Mouse (Mus musculus): Measurements from ENCODE around the gene Syn3.

DNA sequence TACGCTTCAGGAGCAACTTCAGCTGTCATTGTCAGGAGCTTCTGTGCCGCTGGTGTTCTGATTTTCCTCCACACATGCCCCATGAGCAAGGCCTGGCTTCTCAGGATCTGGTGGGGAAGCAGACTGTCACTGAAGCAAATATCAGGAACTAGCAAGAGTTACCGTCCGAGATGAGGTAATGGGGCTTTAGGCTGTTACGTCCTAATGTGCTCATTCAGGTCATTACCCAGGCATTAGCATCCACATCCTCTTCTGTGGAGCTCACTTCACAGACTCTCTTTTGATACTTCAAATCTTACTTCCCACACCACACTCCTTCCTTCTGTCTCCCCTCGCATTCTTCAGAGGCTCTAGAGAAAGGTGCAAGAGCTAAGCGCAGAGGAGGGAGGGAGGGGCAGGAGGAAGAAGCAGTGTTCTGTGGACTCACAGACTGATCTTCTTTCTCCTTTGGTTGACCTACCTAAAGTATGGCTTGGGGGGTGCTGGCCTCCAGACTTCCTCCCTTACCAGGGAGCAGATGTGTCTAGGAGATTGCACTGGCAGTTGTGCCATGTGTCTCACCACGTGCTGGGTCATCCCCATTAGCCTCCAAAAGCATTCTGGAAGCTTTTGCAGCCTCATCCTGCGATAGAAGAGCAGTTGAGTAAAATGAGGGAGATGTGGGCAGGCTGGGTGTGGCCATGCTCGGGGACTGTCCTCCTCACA is 445.7 kb downstream of the Syn3 start:
- TF ChIP-seq CHD2 (IDR thresholded peaks at IDR 0.05; ENCODE audit: low read depth, low read length) (no peak), HCFC1 (IDR thresholded peaks at IDR 0.05; ENCODE audit: borderline replicate concordance, insufficient read depth, low read length) (no peak)
